Mouse (Mus musculus) monocyte, adult 2 months (primary cell): Measurements from ENCODE around the gene Daxx.
"Not testable (repeated sequence)": the region's sequence is repeated elsewhere in the genome, so short reads cannot be mapped to it uniquely, and the experiment has no call there.

Source experiments
- DNase-seq, 2 experiments: peaks; one replicate each; pipeline ENCODE4 v3.0.0; 2022; ENCODE audit warnings: low spot score in 2 of 2, low read depth in 1 of 2

Gene Daxx

GRCm38 (mm10) chr17:33902491-33902890 is 6.7 kb upstream of the Daxx start:
- DNase-seq: no peak

DNA sequence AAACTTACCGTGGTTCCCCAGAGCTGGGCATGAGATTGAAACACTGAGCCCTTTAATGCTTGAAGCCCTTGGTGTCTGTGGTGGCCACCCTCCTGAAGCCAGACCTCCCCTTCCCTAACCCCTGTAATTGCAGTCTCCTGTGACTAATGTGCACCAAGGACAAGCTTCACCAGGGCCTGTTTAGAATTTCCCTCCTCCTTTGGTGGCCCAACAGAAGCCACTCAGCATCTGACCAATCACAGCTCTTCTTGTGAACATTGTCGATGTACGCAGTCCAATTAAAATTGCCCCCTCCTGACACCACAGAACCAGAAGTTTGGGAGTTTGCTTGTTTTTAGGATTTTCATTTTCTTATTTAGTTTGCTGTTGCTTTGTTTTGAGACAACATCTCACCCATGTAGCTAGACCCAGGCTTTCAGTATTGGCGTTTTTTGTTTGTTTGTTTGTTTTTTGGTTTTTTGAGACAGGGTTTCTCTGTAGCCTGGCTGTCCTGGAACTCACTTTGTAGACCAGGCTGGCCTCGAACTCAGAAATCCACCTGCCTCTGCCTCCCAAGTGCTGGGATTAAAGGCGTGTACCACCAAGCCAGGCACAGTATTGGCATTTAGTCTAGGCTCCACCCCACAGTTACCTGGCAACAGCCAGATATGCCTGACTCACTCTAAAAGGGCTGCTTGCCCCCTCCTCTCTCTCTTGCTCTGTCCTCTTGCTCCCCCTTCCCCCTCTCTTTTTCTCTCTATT is 5.1 kb upstream of the Daxx start:
- not testable (repeated sequence) for DNase-seq

- DNase-seq: not testable (repeated sequence)
These were observed 4.4 kb upstream of the Daxx start, which contains the start of gene Platr17 for GRCm38 (mm10) chr17:33904835-33905234. Gene Platr17, plus strand, starts transcription at chr17:33905135.

DNA sequence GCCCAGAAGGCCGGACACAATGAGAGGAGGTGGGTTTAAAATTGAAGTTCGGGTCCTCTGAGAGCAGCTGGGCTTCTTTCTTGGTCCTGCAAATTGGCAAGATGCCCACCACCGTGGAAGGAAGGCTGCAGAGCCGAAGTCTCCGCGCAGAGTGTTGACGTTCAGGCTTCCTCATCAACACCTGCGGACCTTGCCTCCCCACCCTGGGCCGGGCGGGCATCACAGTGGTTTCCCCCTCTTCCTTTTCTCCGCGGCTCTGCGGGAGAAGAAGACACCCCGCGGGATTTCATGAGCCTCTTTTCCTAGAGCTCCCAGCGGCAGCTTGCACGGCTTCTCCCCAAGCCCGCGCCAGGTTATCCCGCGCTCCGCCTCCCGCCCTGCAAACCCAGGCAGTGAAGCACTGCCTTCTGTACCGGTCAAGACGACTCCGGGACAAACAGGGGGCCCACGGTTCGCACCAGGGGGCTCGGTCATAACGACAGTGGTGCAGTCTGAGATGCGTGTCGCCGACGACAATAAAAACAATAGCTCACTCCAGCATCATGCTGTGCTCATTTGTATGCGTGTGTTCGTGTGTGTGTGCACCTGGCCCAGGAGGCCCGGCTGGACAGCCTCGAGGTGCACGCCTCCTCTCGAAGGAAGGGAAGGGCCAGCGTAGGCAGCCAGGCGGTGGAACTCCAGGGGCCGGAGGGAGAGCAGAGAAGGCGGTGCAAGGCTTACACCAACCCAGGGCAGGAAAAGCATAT is 710 bp upstream of the Daxx start:
- no peak for DNase-seq

DNA sequence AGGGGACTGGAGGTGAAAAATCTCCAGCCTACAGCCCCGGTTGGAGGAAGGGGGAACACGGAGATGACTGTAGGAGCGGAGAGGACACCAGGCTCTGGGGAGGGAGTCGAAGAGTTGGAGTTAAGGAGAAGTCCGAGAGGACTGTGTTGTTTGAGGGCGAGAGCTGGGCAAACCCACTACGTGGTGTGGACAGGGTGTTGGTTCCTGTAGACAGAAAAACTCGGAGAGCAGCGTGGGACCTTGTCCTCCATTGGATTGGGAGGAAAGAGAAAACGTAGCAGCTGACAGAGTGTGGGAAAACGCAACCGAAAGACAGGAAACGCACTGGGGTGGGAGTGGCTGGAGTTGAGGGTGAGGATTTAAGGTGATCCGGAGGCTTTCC is 646 bp downstream of the Daxx start:
- DNase-seq: peak in 1 of 2 experiments; percentile 53

DNA sequence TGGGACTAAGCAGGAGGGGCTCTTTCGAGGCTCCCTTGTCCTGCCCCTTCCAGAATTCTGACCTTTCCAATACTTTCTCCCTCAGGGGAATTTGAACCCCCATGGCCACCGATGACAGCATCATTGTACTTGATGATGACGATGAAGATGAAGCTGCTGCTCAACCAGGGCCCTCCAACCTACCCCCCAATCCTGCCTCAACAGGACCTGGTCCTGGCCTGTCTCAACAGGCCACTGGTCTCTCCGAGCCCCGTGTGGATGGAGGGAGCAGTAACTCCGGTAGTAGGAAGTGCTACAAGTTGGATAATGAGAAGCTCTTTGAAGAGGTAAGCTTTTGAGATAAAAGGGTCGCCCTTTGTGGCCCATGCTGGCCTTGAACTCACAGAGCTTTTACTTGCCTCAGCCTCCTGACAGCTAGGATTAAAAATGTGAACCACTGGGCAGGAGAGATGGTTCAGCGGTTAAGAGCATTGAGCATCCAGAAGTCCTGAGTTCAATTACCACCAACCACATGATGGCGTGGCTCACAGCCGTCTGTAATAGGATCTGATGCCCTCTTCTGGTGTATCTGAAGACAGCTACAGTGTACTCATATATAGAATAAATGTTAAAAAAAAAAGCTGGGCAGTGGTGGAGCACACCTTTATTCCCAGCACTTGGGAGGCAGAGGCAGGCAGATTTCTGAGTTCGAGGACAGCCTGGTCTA is 1.3 kb downstream of the Daxx start:
- no peak for DNase-seq

DNA sequence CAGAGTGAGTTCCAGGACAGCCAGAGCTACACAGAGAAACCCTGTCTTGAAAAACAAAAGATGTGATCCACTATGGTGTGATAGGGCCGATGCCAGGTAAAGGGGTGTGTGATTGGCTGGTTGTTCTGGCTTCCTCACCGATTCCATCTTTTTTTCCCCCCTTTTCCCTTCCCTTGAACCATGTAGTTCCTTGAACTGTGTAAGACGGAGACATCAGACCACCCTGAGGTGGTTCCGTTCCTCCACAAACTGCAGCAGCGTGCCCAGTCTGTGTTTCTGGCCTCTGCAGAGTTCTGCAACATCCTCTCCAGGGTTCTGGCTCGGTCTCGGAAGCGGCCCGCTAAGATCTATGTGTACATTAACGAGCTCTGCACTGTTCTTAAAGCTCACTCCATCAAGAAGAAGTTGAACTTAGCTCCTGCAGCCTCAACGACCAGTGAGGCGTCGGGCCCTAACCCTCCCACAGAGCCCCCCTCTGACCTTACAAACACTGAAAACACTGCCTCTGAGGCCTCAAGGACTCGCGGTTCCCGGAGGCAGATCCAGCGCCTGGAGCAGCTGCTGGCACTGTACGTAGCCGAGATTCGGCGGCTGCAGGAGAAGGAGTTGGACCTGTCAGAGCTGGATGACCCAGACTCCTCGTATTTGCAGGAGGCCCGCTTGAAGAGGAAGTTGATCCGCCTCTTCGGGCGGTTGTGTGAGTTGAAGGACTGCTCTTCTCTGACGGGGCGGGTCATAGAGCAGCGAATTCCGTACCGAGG is 2.0 kb downstream of the Daxx start:
- DNase-seq: no peak

GRCm38 (mm10) chr17:33911813-33912414 is 2.7 kb downstream of the Daxx start:
- no peak for DNase-seq

DNA sequence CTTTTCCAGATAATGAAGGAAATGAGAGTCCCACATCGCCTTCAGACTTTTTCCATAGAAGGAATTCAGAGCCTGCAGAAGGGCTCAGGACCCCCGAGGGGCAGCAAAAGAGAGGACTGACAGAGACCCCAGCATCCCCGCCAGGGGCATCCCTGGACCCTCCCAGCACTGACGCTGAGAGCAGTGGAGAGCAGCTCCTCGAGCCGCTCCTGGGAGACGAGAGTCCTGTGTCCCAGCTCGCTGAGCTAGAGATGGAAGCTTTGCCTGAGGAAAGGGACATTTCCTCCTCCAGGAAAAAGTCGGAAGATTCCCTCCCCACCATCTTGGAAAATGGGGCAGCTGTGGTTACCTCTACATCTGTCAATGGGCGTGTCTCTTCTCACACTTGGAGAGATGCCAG is 4.0 kb downstream of the Daxx start:
- DNase-seq: no peak

DNA sequence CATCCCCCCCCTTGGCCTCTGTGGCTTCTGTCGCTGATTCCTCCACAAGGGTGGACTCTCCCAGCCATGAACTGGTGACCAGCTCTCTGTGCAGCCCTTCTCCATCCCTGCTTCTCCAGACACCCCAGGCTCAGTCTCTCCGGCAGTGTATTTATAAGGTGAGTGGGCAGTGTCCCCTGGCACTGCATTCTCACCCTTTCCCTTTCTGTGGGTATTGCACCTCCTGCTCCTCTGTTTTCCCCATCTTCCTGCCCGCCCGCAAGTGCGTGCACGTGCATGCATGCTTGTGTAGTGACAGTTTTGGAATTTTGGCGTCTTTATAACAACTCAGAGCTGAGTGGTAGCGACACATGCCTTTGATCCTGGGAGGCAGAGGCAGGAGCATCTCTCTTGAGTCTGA is 4.7 kb downstream of the Daxx start:
- no peak for DNase-seq

GRCm38 (mm10) chr17:33914969-33915391 is 5.8 kb downstream of the Daxx start:
- no peak for DNase-seq

GRCm38 (mm10) chr17:33915671-33916250 is 6.5 kb downstream of the Daxx start, which contains the start of the genes Tapbp and Zbtb22:
Gene Tapbp, plus strand, starts transcription at chr17:33915899.
Gene Zbtb22, plus strand, starts transcription at chr17:33915904.
- peak; percentile 89 to 94 for DNase-seq

DNA sequence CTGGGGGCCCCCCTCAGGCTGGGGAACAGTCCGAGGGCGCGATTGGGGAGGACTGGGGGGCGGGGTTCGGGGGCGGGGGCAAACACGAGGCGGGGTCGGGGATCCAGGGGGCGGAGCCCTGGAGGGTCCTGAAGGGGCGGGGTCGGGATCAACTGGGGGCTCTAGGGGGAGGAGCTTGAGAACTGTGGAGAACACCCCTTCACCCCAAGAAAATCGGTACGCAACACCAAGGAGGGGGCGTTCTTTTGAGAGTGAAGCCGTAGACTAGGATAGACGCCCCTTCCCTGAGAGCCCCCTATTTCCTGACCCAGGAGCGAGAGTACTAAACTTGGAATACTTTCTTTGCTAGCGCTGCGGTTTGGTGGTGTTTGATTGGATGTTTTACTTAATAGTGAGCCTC is 7.1 kb downstream of the Daxx start:
- no peak for DNase-seq

DNA sequence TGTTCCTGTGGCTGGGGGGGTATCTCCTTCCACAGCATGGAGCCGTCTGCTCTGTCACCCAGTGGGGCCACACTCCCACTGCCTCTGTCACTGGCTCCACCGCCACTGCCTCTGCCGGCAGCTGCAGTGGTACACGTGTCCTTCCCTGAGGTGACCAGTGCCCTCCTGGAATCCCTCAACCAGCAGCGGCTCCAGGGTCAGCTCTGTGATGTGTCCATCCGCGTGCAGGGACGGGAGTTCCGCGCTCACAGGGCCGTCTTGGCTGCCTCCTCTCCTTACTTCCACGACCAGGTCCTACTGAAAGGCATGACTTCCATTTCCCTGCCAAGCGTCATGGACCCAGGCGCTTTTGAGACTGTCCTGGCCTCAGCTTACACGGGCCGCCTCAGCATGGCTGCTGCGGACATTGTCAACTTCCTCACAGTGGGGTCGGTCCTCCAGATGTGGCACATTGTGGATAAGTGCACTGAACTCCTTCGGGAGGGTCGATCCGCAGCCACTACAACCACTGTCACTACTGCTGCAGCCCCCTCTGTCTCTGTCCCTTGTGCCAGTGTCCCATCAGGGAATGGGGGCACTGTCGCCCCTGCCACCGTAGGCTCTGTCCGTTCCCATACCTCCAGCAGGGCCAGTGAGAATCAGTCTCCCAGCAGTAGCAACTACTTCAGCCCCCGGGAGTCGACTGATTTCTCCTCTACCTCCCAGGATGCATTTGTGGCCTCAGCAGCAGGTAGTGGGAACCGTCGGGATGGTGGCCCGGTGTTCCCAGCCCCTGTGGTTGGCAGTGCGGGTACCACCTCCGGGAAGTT is 7.8 kb downstream of the Daxx start:
- DNase-seq: no peak

DNA sequence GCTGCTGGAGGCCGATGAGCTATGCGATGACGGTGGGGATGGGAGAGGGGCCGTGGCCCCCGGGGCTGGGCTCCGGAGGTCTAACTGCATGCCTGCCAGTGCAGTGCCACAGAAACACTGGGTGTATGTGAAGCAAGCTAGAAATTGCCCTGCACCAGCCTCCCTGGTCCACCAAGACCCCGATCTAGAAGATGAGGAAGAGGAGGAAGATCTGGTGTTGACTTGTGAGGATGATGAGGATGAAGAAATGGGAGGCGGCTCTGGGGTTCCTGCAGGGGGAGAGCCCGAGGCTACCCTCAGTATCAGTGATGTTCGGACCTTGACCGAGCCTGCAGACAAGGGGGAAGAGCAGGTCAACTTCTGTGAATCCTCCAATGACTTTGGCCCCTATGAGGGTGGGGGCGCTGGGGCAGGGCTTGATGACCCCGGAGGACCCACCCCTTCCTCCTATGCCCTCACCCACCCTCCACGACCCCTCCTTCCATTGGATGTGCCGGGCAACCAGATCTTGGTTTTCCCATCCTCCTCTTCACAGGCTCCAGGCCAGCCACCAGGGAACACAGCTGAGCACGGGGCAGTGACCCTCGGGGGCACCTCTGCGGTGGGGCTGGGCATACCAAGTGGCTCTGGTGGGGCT is 8.6 kb downstream of the Daxx start:
- DNase-seq: no peak

DNA sequence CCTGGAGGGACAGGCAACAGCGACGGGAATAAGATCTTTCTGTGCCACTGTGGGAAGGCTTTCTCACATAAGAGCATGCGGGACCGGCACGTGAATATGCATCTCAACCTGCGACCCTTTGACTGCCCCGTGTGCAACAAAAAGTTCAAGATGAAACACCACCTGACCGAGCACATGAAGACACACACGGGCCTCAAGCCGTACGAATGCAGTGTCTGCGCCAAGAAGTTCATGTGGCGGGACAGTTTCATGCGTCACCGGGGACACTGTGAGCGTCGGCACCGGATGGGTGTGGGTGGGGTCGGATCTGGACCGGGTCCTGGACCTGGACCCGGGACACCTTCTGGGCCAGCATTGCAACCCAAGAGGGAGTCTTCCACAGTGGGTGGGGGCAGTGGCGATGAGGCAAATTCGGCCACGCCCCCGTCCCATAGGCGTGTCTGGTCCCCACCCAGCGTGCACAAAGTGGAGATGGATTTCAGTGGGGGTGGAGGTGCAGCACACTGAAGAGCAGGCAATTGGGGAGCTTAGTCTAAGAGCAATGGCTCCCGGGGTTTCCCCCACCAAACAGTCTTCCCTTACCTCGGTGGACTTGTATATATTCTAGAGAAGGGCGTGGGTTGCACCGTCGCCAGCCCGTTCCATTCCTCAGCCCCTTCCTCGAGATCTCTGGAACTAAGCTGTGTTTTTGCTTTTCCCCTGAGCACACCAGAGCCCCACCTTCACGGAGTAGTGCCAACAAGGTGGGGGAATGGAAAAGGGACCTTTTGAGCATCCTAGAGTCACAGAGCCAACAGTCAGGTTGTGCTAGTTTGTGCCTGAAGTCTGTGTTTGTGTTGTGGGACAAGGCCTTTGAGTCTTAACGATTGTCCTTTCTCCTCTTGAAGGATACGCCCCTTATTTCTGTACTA is 9.3 kb downstream of the Daxx start:
- no peak for DNase-seq

DNA sequence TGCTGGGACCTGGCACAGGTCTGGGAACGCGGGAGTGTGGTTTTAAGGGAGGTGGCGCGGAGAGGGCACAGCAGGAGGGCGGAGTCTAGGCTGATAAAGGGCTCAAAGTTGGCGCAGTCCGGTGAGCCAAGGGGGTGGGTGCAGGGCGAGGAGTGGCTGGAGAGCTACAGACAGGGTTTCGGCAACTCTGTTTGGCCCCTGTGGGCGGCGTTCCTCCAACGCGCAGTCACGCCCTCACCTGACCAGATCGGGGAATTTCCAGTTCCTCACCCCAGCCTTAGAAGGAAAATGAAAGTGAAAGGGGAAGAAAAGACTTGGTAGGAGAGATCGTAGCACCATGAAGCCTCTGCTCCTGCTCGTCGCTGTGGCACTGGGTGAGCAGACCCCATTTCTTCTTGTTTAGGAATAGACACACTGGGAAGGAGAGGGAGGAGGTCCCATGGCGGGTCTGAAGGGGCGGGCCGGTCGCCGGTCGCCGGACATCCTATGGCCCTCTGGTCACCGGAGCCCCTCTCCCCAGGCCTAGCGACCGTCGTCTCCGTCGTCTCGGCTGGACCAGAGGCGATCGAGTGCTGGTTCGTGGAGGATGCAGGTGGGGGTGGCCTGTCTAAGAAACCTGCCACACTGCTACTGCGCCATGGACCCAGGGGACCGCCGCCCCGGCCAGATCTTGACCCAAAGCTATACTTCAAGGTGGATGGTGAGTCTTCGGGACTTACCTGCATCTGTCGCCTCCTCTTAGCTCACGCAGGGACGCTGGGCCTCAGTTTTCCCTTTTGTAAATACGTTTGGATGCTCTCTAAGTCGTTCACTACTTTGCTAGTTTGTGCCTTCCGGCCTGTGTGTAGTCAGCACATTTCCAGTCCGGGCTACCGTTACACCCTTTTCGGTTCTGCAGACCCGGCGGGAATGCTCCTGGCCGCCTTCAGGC is 10.4 kb downstream of the Daxx start:
- peak; percentile 70 to 80 for DNase-seq
